Mouse (Mus musculus) brain, embryonic 14.5 days (tissue): ENCODE results near the gene Ythdf2.

Experiments
- CTCF ChIP-seq: fragments of 200-500 bp; IDR thresholded peaks from 2 replicates; pipeline ENCODE4 v1.5.1; 2012; ENCODE audit warnings: inconsistent platforms, mild to moderate bottlenecking, moderate library complexity, borderline replicate concordance; ENCODE audit not compliant: insufficient read depth, insufficient read length; ENCODE audit errors: extremely low read depth
- POLR2A ChIP-seq: fragments of 200-500 bp; IDR thresholded peaks from 2 replicates; pipeline ENCODE4 v1.6.1; 2012; ENCODE audit warnings: mild to moderate bottlenecking, inconsistent platforms, borderline replicate concordance; ENCODE audit not compliant: poor library complexity, insufficient read depth, insufficient read length, severe bottlenecking; ENCODE audit errors: extremely low read depth

GRCm38 (mm10) chr4:132166350-132167290 lies 45.5 kb downstream of the Ythdf2 start:
- no peak for TF ChIP-seq CTCF
- TF ChIP-seq POLR2A = no peak
